Mouse (Mus musculus): ENCODE data around the gene Arpp21.

DNA sequence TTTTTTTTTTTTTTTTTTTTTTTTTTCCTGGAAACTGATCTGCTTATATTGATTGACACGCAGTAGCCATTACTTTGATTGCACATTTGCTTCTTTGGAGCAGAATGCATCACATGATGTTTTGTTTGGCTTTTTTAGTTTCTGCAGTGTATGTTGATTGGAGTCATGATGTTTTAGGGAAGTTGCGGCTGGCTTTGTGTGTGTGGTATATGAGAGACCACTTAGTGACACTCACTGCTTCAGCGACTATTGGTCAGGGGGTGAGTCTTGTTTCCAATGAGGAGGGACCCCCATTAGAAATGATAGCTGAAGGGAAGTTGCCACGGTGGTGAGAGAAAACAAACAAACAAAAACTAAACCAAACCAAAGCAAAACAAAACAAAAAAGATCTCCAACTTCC, 55.7 kb downstream of the Arpp21 start:
- TF ChIP-seq POLR2A (IDR thresholded peaks at IDR 0.05; ENCODE audit: borderline replicate concordance, low read depth, low read length), result no peak
- TF ChIP-seq CTCF (IDR thresholded peaks at IDR 0.05; ENCODE audit: low read depth, low read length), result no peak
